Mouse (Mus musculus) liver, postnatal 0 days (tissue): Measurements from ENCODE around the gene Kctd17.

Experiments
- CTCF ChIP-seq: sonication (generic); IDR thresholded peaks from 2 replicates; pipeline ENCODE4 v1.5.1; 2016; ENCODE audit warnings: antibody characterized with exemption, low read depth
- EP300 ChIP-seq: IDR thresholded peaks from 2 replicates; pipeline ENCODE4 v1.6.1; 2016; ENCODE audit warnings: antibody characterized with exemption, low read depth, mild to moderate bottlenecking

GRCm38 (mm10) chr15:78395478-78395962, 32.8 kb upstream of the Kctd17 start, which contains the start of gene Tex33:
- TF ChIP-seq CTCF (no peak), EP300 (no peak)
